Mouse (Mus musculus): Measurements from ENCODE around the gene Tead1.

GRCm38 (mm10) chr7:112922801-112923200 lies 243.7 kb downstream of the Tead1 start:
- no peak for TF ChIP-seq CTCF (IDR thresholded peaks at IDR 0.05; ENCODE audit: extremely low read depth, insufficient read depth, insufficient read length, insufficient replicate concordance)
- no peak for TF ChIP-seq POLR2A (IDR thresholded peaks at IDR 0.05; ENCODE audit: low read depth, low read length)
